Mouse (Mus musculus): Measurements from ENCODE around the gene Stip1. TPM values are rescaled to one million over a fixed set of nuclear protein-coding genes. Genes with fewer than 3 reads are reported as not detected.

The Stip1 gene
- total and polyA plus RNA-seq, 3 experiments = 178 to 314 (median 202) TPM

DNA sequence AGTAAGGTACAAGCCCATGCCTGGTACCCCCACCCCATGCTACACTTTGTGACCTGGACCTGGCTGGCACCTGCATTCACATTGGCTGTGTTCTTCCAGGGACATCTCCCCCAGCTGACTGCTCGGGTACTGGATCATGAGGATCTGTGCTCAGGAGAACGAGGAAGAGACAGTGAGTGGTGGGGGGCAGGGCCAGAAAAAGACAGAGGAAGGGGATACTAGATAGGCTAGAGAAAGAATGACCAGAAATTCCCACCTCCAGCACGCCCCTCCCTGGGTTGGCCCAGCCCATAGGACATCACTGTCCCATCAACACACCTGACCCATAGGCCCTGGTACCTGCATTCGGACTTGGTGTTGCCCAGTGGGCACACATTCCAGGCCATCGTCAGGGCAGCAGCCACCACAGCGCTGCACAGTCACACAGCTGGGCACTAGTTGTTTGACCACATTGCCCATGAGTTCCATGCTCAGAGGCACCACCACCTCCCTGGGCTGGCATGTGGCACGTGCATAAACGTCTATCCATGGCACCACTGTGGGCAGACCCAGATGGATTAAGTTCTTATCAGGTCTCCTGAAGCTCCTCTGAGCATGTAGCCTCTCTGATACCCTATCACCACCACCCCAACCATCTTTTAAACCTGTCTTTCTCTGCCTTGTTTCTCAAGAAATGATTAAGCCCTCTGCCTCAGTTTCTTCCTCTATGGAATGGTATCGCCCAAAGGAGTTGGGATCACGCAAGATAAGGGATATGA, 53.6 kb downstream of the Stip1 start:
- peaks cover 11 to 28% of the 10 kb centered on the region in 2 experiments for H3K4me1 ChIP-seq (ENCODE audit: control insufficient read depth in 1 of 2, insufficient read depth in 2 of 2)
- peak overlapping the region; percentile 73 to 81 (median 76) for H3K4me3 ChIP-seq (replicated peaks in 1 of 3; ENCODE audit: low read depth in 2 of 3, low read length in 2 of 3, poor library complexity in 1 of 3)
- no peaks in the 10 kb centered on the region for H3K9me3 ChIP-seq (replicated peaks; ENCODE audit: low read length)
- no peaks in the 10 kb centered on the region for H3K79me2 ChIP-seq (replicated peaks; ENCODE audit: control insufficient read depth, extremely low read depth, insufficient read depth, poor library complexity, severe bottlenecking)
- peak overlapping the region; percentile 64; the same call in 1 of the 2 replicates for H3K9ac ChIP-seq (ENCODE audit: insufficient read depth, low read depth)
- no peak for DNase-seq (ENCODE audit: extremely low read depth)
- in situ Hi-C loops (cut with MboI; ENCODE audit: low pct_ligation_motif_present, low pct_unique_long_range_greater_than_20kb, low sequenced_read_pairs) (no loop called here), dilution Hi-C loops (cut with MboI; ENCODE audit: extremely low pct_ligation_motif_present, extremely low pct_unique_long_range_greater_than_20kb, low sequenced_read_pairs) (no loop called here)
- no peak overlapping the region for H3K27ac ChIP-seq (ENCODE audit: insufficient read depth, low read depth)
- no peaks in the 10 kb centered on the region for H3K27me3 ChIP-seq (replicated peaks)
- peaks cover 15 to 50% of the 10 kb centered on the region in 2 experiments for H3K36me3 ChIP-seq (replicated peaks in 1 of 2; ENCODE audit: control insufficient read depth in 1 of 2, insufficient read depth in 1 of 2, low read length in 1 of 2)
- no peak for TF ChIP-seq MEF2A (IDR thresholded peaks at IDR 0.05; ENCODE audit: borderline replicate concordance, low read depth, low read length)
- no peak for TF ChIP-seq SIN3A (IDR thresholded peaks at IDR 0.05; ENCODE audit: low read length)
- no peak for TF ChIP-seq ELF1 (IDR thresholded peaks at IDR 0.05; ENCODE audit: low read depth, low read length)
- TF ChIP-seq POLR2AphosphoS2 (IDR thresholded peaks at IDR 0.05; ENCODE audit: low read depth, low read length) = no peak
- TF ChIP-seq POLR2A (IDR thresholded peaks at IDR 0.05; ENCODE audit: low read depth, low read length) = no peak
- no peak for TF ChIP-seq ETS1 (conservative IDR thresholded peaks at IDR 0.05; ENCODE audit: low read depth, low read length)
- TF ChIP-seq CHD2 (IDR thresholded peaks at IDR 0.05; ENCODE audit: low read length) = no peak
- TF ChIP-seq NELFE (IDR thresholded peaks at IDR 0.05; ENCODE audit: low read depth, low read length) = no peak
- TF ChIP-seq EP300 (IDR thresholded peaks at IDR 0.05; ENCODE audit: low read length) = no peak
- no peak for TF ChIP-seq UBTF (IDR thresholded peaks at IDR 0.05; ENCODE audit: low read depth, low read length)
- no peak for TF ChIP-seq USF2 (conservative IDR thresholded peaks at IDR 0.05; ENCODE audit: low read depth, low read length)
- TF ChIP-seq MAFK (IDR thresholded peaks at IDR 0.05; ENCODE audit: insufficient replicate concordance, low read length) = no peak
- TF ChIP-seq MAX (IDR thresholded peaks at IDR 0.05; ENCODE audit: low read length) = no peak
- no peak for TF ChIP-seq ZC3H11A (IDR thresholded peaks at IDR 0.05; ENCODE audit: low read depth, low read length)
- no peak for TF ChIP-seq TBP (conservative IDR thresholded peaks at IDR 0.05; ENCODE audit: low read depth, low read length)
- no peak for TF ChIP-seq TCF12 (IDR thresholded peaks at IDR 0.05; ENCODE audit: low read depth, low read length)
- TF ChIP-seq KAT2A (IDR thresholded peaks at IDR 0.05; ENCODE audit: insufficient replicate concordance, low read length) = no peak
- no peak for TF ChIP-seq NRF1 (IDR thresholded peaks at IDR 0.05; ENCODE audit: low read depth, low read length)
- no peak for TF ChIP-seq BHLHE40 (IDR thresholded peaks at IDR 0.05; ENCODE audit: low read depth, low read length)
- H3K4me2 ChIP-seq (ENCODE audit: insufficient read depth, low read depth, poor library complexity, severe bottlenecking) = peak overlapping the region; percentile 53

DNA sequence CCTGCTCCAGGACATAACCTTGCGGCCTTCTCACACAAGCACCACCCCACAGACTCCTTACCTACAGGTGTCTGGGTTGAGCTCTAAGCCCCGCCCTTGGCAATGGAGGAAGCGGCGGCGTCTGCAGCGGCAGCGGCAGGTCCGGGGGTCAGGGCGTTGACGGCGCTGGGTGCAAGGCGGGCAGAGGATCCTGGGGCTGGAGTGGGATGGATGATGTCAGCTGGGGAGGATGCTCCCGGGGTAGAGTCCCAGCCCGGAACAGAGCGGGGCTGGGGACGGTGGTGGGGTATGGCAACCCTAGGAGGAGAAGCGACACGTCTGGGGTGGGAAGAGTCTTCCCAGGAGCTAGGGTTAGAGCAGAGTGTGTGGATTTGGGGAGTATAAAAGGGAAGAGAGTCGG, 54.5 kb downstream of the Stip1 start:
- no peak overlapping the region for H3K4me2 ChIP-seq (ENCODE audit: insufficient read depth, low read depth, poor library complexity, severe bottlenecking)
- dilution Hi-C loops (cut with MboI; ENCODE audit: extremely low pct_ligation_motif_present, extremely low pct_unique_long_range_greater_than_20kb, low sequenced_read_pairs) = no loop called here
- in situ Hi-C loops (cut with MboI; ENCODE audit: low pct_ligation_motif_present, low pct_unique_long_range_greater_than_20kb, low sequenced_read_pairs) = no loop called here
- H3K27me3 ChIP-seq (replicated peaks) = no peaks in the 10 kb centered on the region
- no peak for TF ChIP-seq SIN3A (IDR thresholded peaks at IDR 0.05; ENCODE audit: low read length)
- DNase-seq (ENCODE audit: extremely low read depth) = no peak
- no peaks in the 10 kb centered on the region for H3K9me3 ChIP-seq (replicated peaks; ENCODE audit: low read length)
- no peak overlapping the region for H3K4me3 ChIP-seq (replicated peaks in 1 of 3; ENCODE audit: low read depth in 2 of 3, low read length in 2 of 3, poor library complexity in 1 of 3)
- H3K4me1 ChIP-seq (ENCODE audit: control insufficient read depth in 1 of 2, insufficient read depth in 2 of 2) = peaks cover 11 to 32% of the 10 kb centered on the region in 2 experiments
- H3K9ac ChIP-seq (ENCODE audit: insufficient read depth, low read depth) = no peak overlapping the region
- peaks cover 15 to 50% of the 10 kb centered on the region in 2 experiments for H3K36me3 ChIP-seq (replicated peaks in 1 of 2; ENCODE audit: control insufficient read depth in 1 of 2, insufficient read depth in 1 of 2, low read length in 1 of 2)
- H3K27ac ChIP-seq (ENCODE audit: insufficient read depth, low read depth) = no peak overlapping the region
- H3K79me2 ChIP-seq (replicated peaks; ENCODE audit: control insufficient read depth, extremely low read depth, insufficient read depth, poor library complexity, severe bottlenecking) = no peaks in the 10 kb centered on the region
